Mouse (Mus musculus) hindbrain, embryonic 13.5 days (tissue): ENCODE results near the gene Gm43951. TPM values are rescaled to one million over a fixed set of nuclear protein-coding genes. Genes with fewer than 3 reads are reported as not detected.
A peak's percentile ranks its signal among the peaks of the same experiment; 100 is the strongest.

Experiments
- ATAC-seq: fragments of 200-750 bp; cut with Nextera tagmentation; 2 replicates; pipeline ENCODE4 v1.8.0; 2017; ENCODE audit warnings: moderate TSS enrichment; ENCODE audit not compliant: low FRiP score
- H3K27ac ChIP-seq: fragments of 300-500 bp; sonication (generic); 2 replicates; pipeline ENCODE4 v1.5.1; 2015; ENCODE audit warnings: inconsistent platforms, mild to moderate bottlenecking, moderate library complexity
- H3K27me3 ChIP-seq: fragments of 300-500 bp; sonication (generic); 2 replicates; pipeline ENCODE4 v1.6.1; 2015; ENCODE audit warnings: mild to moderate bottlenecking, inconsistent platforms
- H3K36me3 ChIP-seq: fragments of 300-500 bp; sonication (generic); 2 replicates; pipeline ENCODE4 v1.6.1; 2015; ENCODE audit warnings: mild to moderate bottlenecking, inconsistent platforms
- H3K4me1 ChIP-seq: fragments of 300-500 bp; sonication (generic); replicated peaks from 2 replicates; pipeline ENCODE4 v1.6.1; 2015; ENCODE audit warnings: inconsistent platforms
- H3K4me2 ChIP-seq: fragments of 300-500 bp; sonication (generic); 2 replicates; pipeline ENCODE4 v1.6.1; 2015; ENCODE audit warnings: inconsistent platforms, mild to moderate bottlenecking, moderate library complexity
- H3K4me3 ChIP-seq: fragments of 300-500 bp; sonication (generic); 2 replicates; pipeline ENCODE4 v1.5.1; 2015; ENCODE audit warnings: mild to moderate bottlenecking, inconsistent platforms
- H3K9ac ChIP-seq: fragments of 300-500 bp; sonication (generic); 2 replicates; pipeline ENCODE4 v1.6.1; 2015; ENCODE audit warnings: mild to moderate bottlenecking, inconsistent platforms
- H3K9me3 ChIP-seq: fragments of 300-500 bp; sonication (generic); 2 replicates; pipeline ENCODE4 v1.6.1; 2016; ENCODE audit warnings: inconsistent platforms
- whole genome bisulfite sequencing: fragments of 180-500 bp; shearing (Covaris S2); methylation state at CpG from one replicate; pipeline ENCODE4 v1.1.7; 2015; 5-methylcytosine and 5-hydroxymethylcytosine counted together
- polyA plus RNA-seq: library from polyadenylated mRNA; unstranded; fragments of >200 nt; fragmentation: Nextera tagmentation; extraction: Ambion mirVana; gene quantifications from 2 replicates; pipeline ENCODE4 v1.2.1, GENCODE M21; 2015

Gene Gm43951
- 1.3 and 1.5 TPM in 2 replicates for polyA plus RNA-seq

DNA sequence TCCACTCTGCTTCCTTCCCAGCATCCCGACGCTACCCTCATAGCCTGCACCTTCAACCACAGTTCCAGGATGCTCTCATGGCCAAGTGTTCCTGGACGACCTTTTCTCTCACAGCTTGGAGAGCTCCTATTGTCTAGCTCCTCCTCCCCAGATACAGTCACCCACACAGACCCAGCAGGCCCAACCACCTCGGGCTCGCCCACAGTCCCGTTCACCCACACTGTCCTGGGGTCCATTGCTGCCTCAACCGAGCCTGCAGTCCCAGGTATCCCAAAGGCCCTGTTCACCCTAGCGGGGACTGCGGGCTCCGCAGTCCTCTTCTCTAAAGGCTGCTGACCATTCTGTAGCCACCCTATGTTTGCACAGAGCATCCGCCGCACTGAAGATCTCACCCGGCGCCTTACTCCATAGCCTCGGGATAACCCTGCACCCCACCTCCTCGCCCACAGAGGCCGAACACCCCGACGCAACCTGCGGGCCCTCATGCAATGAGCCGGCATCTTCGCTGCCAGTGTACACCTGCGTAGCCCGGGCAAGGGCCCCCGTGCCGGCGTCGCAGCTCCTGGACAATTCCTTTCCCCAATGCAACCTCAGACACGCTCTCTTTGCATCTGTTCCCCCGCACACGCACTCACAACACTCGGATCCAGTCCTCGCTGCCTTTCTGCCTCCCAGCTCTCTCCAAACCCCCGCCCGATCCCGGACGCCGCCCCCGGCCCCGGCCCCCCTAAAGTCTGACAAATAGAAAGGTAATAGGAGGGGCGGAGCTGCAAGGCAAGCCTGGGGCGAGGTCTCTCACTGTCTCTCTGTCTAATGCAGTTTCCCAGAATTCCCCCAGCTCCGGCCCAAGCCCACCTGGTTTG lies at the start of gene Gm43951:
Gene Gm43951 (minus strand): TSS at position 500 of the 863 bp plus-strand sequence.
- WGBS = under 1% methylated on average over 43 of the region's 43 CpGs
- H3K4me3 ChIP-seq = peak within 1 kb of the TSS; percentile 88
- peak within 1 kb of the TSS; percentile 90 for H3K9ac ChIP-seq
- peak within 1 kb of the TSS; percentile 90 for H3K27ac ChIP-seq
- H3K4me2 ChIP-seq = peak within 1 kb of the TSS; percentile 92
- H3K27me3 ChIP-seq = no peaks in the 10 kb centered on the region
- peaks cover 33% of the 10 kb centered on the region for H3K36me3 ChIP-seq
- H3K4me1 ChIP-seq = peaks cover 44% of the 10 kb centered on the region
- peak; percentile 60 for ATAC-seq
- H3K9me3 ChIP-seq = no peaks in the 10 kb centered on the region

DNA sequence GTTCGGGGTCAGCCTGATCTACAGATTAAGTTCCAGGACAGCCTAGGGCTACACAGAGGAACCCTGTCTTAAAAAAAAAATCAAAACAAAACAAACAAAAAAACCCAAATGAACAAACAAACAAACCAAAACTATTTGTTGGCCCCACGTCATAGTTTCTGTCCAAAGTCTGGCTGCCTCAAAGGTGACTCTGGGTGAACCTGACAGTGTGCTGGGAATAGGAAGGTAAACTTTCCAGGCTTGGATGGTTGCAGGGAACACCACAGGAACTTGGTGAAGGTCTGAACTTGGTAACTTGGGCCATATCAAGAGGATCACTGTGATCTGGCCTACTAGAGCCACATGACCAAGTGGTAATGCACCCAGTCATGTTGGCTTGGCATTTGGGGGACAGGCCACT lies 49.8 kb upstream of the Gm43951 start:
- Histone ChIP-seq H3K27ac (no peak overlapping the region), H3K9me3 (no peaks in the 10 kb centered on the region), H3K4me2 (no peak overlapping the region), H3K27me3 (no peaks in the 10 kb centered on the region), H3K36me3 (no peaks in the 10 kb centered on the region), H3K9ac (no peak overlapping the region), H3K4me3 (no peak overlapping the region), H3K4me1 (no peaks in the 10 kb centered on the region)
- ATAC-seq = no peak
- 80% methylated on average over 2 of the region's 2 CpGs for WGBS

DNA sequence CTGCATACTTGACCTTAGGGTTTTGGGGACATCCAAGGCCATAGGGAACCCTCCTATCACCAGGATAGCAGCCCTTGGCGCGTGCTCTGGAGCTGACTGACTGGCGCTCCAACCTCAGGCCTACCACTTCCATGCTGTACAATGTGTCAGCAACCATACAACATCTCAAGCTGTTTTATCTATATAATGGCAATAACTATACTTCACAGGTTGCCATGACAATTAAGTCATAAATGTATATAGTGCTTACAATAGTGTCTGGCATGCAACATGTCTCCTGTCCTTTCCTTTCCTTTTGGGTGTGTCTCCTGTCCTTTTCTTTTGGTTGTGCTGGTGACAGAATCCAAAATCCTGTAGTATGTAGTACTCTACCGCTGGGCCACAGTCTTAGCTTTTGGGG lies 49.0 kb upstream of the Gm43951 start:
- Histone ChIP-seq H3K9me3 (no peaks in the 10 kb centered on the region), H3K4me3 (no peak overlapping the region), H3K4me1 (no peaks in the 10 kb centered on the region), H3K36me3 (no peaks in the 10 kb centered on the region), H3K4me2 (no peak overlapping the region), H3K9ac (no peak overlapping the region), H3K27ac (no peak overlapping the region), H3K27me3 (no peaks in the 10 kb centered on the region)
- WGBS = 97% methylated on average over 4 of the region's 4 CpGs
- no peak for ATAC-seq

DNA sequence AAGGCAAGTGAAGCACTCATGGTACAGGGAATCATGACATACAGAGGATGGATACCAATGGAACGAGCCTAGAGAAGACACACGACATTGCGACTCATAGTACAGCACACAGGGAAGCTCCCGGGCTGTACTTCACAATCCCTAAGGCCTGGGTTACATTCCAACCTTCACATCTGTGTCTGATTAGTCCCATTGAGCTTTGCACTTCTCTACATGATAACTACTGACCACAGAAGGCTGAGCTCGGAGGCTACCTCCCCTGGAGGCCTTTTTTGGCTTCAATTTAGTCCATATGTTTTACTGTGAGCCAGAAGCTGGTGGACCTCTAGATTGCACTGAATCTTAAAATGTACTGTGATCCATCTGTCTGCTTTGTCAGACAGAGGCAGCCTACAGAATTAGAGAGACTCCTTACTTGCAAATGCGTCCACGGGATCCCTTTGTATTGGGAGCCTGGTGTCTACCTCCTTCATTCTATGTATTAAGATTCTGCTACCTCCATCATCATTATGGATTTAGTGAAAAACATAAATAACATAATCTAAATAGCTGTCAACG lies 38.6 kb upstream of the Gm43951 start:
- WGBS = 85% methylated on average over 8 of the region's 8 CpGs
- Histone ChIP-seq H3K9me3 (no peaks in the 10 kb centered on the region), H3K4me3 (no peak overlapping the region), H3K36me3 (no peaks in the 10 kb centered on the region), H3K4me1 (no peaks in the 10 kb centered on the region), H3K27ac (no peak overlapping the region), H3K4me2 (no peak overlapping the region), H3K9ac (no peak overlapping the region), H3K27me3 (no peaks in the 10 kb centered on the region)
- ATAC-seq = no peak

DNA sequence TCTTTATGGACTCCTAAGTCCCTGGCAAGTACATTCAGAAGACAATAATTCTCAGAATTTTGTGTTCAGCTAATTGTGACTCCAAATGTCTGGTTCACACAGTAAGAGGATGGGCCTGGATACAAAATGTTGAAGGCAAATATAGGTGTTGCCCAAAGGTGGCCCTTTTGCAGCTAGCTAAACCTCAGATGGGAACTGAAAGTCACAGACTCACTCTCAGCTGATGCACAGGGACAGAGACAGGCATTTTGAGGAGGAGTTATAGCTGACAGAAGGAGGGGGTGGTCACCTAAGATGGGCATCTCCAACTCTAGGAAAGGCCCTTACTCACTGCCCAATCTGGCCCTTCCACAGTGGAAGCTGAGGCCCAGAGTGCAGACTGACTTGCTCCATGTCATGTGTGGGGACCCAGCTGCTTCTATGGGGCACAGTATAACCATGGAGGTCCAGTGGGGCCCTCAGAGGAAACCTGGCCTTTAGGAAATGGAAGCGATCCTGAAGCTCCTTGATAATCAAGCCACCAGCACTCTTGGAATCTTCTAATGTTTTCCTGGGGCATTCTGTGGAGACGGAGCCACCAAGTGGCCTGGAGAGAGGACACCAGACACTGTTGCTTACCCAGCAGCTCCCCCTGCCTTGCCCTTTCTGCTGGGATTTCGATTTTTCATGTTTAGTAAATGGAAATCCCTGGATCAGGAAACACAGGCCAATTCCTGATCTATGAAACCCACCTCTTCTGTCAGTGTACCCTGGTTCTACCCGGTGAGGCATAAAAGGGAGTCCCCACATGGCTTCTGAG lies 33.6 kb upstream of the Gm43951 start:
- Histone ChIP-seq H3K9me3 (no peaks in the 10 kb centered on the region), H3K9ac (no peak overlapping the region), H3K27ac (no peak overlapping the region), H3K27me3 (no peaks in the 10 kb centered on the region), H3K4me3 (no peak overlapping the region), H3K4me1 (no peaks in the 10 kb centered on the region), H3K36me3 (no peaks in the 10 kb centered on the region), H3K4me2 (no peak overlapping the region)
- ATAC-seq = no peak
- WGBS = 74% methylated on average over 4 of the region's 4 CpGs

DNA sequence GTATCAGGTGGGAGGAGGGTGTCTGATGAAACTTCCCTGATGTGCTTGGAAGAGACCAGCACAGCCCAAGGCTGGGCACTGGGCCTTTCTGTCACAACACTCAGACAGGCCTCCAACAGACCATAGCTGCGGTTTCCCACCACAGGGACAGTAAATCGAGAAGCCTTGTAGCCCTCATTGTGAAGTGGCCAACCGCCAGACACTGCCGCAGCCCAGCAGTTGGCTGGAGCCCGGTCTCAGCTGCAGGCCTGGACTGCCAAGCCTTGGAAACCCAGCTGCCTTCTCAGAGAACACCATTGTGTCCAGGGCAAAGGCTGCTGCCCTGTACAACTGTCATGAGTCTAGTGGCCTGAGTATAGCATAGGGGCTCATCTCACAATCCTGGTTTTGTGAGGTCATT lies 27.4 kb upstream of the Gm43951 start:
- no peaks in the 10 kb centered on the region for H3K36me3 ChIP-seq
- no peak overlapping the region for H3K9ac ChIP-seq
- ATAC-seq = no peak
- H3K4me2 ChIP-seq = no peak overlapping the region
- H3K27ac ChIP-seq = no peak overlapping the region
- no peaks in the 10 kb centered on the region for H3K4me1 ChIP-seq
- no peak overlapping the region for H3K4me3 ChIP-seq
- H3K9me3 ChIP-seq = no peaks in the 10 kb centered on the region
- no peaks in the 10 kb centered on the region for H3K27me3 ChIP-seq
- 63% methylated on average over 5 of the region's 5 CpGs for WGBS

DNA sequence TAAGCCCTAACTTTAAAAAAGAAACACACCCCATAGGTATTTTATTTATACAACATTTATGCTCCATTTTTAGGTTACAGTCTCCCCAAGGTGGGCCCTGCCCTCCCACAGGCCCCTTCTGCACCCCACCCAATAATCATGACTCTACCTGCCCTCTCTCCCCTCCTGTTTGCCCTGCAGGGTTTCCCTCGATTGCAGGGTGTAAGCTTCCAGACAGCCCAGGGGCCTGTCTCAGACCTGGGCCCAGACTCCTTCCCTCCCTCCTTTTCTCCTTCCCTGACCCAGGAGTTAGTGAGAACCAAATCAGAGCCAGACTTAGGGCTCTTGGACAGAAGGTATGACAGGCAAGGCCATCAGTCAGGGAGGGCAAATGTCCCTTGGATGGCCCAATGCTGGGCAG lies 26.4 kb upstream of the Gm43951 start:
- WGBS = 72% methylated on average over 1 of the region's 1 CpGs
- Histone ChIP-seq H3K4me1 (no peaks in the 10 kb centered on the region), H3K27me3 (0 out of 2 replicates have a peak, but pooled peaks cover 4% of the 10 kb centered on the region), H3K4me2 (no peak overlapping the region), H3K36me3 (no peaks in the 10 kb centered on the region), H3K27ac (no peak overlapping the region), H3K4me3 (no peak overlapping the region), H3K9me3 (no peaks in the 10 kb centered on the region), H3K9ac (no peak overlapping the region)
- no peak for ATAC-seq

DNA sequence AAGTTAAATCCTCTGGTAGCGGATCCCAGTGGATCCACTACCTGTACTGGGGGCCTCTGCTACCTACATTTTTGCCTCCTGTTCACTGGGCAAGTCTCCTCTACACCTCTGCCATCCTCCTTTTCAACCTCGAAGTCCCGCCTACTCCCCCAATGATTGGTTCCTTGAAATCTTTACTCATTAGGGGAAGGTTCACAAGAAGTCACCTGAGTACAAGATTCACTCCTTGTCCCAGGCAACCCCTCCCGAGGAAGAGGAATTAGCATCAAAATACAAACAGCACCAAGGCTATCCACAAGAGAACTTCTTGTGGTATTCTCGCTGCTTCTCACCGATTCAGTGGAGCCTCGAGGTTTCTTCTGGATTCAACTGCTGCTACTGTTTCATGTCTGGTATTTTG lies 25.4 kb upstream of the Gm43951 start:
- H3K27me3 ChIP-seq = 0 out of 2 replicates have a peak, but pooled peaks cover 4% of the 10 kb centered on the region
- no peaks in the 10 kb centered on the region for H3K9me3 ChIP-seq
- 87% methylated on average over 7 of the region's 7 CpGs for WGBS
- H3K9ac ChIP-seq = no peak overlapping the region
- no peak for ATAC-seq
- no peaks in the 10 kb centered on the region for H3K4me1 ChIP-seq
- H3K36me3 ChIP-seq = no peaks in the 10 kb centered on the region
- no peak overlapping the region for H3K4me2 ChIP-seq
- no peak overlapping the region for H3K4me3 ChIP-seq
- no peak overlapping the region for H3K27ac ChIP-seq

DNA sequence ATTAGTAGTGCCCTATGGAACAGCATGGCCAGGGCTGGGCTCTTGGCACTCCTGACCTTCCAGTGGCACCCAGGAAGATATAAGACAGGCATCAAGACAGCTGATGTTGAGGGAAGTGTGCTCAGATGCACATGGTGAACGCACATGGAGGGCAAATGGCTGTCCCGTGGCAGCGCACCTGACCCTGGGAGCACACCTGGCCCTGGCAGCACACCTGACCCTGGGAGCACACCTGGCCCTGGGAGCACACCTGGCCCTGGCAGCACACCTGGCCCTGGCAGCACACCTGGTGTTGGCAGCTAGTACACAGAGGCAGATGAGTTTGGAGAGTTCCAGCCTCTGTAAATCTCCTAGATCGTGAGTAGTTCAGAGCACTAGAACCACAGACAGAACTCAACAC lies 21.9 kb upstream of the Gm43951 start:
- Histone ChIP-seq H3K4me2 (no peak overlapping the region), H3K27me3 (0 out of 2 replicates have a peak, but pooled peaks cover 4% of the 10 kb centered on the region), H3K4me3 (no peak overlapping the region), H3K4me1 (peaks cover 16% of the 10 kb centered on the region), H3K36me3 (no peaks in the 10 kb centered on the region), H3K27ac (no peak overlapping the region), H3K9me3 (no peaks in the 10 kb centered on the region), H3K9ac (no peak overlapping the region)
- no peak for ATAC-seq
- WGBS = 92% methylated on average over 4 of the region's 4 CpGs

DNA sequence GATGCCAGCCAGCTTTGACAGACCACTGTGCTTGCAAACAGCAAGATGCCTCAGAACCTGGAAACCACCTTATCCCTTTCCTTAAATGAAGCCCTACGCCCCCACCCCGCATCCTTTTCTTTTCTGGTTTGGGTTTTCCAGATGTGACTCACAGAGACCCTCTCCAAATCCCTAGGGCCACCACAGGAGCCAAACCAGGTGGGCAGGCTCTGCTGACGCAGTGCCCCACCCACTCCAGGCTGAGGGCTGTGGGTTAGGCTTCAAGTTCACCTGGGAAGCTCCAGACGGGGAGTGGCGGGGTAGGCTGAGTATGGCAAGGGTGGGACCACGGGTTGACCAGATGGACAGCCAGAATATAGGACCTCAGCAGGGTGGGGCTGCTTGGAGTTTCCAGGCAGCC lies 20.3 kb upstream of the Gm43951 start:
- Histone ChIP-seq H3K4me2 (no peak overlapping the region), H3K27me3 (0 out of 2 replicates have a peak, but pooled peaks cover 4% of the 10 kb centered on the region)
- 93% methylated on average over 6 of the region's 6 CpGs for WGBS

DNA sequence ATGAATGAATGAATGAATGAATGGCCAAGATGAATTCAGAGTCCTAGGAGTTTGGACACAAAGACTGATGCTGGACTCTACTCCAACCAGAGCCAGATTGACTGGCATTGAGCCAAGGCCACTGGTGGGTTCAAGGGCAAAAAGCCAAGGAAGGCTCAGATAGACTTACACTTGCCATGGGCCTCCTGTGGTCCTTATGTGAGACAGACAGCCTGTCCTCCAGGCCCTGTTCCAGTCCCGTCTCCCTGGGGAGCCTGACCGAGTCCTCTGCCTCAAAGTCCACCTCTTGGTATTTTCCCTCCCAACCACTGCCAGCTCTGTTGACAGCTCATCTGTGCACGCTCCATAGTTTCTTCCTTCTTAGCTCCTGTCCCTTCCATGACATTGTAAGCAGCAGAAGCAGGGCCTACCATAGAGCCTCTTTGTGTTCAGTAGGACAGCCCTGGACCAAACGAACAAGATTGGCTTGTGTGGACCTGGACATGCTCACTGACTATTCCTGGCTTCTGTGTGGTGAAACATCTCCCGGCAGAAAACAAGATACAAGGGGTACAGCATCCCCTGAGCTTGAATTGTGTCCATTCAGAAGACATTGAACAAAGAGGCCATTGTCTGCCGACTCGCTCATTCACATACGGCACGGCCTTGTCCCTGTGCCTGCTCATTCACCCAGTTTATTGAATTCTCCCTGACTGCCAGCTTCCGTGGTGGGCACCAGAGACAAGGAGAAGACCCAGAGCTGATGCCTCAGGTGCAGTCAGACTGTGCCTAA lies 19.6 kb upstream of the Gm43951 start:
- Histone ChIP-seq H3K27ac (peak overlapping the region; percentile 56), H3K4me2 (no peak overlapping the region), H3K27me3 (0 out of 2 replicates have a peak, but pooled peaks cover 4% of the 10 kb centered on the region), H3K9me3 (no peaks in the 10 kb centered on the region), H3K4me3 (no peak overlapping the region), H3K36me3 (no peaks in the 10 kb centered on the region), H3K9ac (no peak overlapping the region), H3K4me1 (peaks cover 16% of the 10 kb centered on the region)
- peak; percentile 57 for ATAC-seq
- 33% methylated on average over 10 of the region's 10 CpGs for whole genome bisulfite sequencing

More for the DNA sequence above, 20.3 kb upstream of the Gm43951 start:
- no peak for ATAC-seq
- Histone ChIP-seq H3K27ac (no peak overlapping the region), H3K9me3 (no peaks in the 10 kb centered on the region), H3K9ac (no peak overlapping the region), H3K4me1 (peaks cover 16% of the 10 kb centered on the region), H3K4me3 (no peak overlapping the region), H3K36me3 (no peaks in the 10 kb centered on the region)
